8 mouse cellular contexts compared by ENCODE assay signal in genomic region chr4:70533056-70533805, GRCm38 (mm10). TPM values are rescaled to one million over a fixed set of nuclear protein-coding genes. Genes with fewer than 3 reads are reported as not detected.
DNase-seq lines count a peak whose midpoint lies in the region; ATAC-seq and TF ChIP-seq lines count a peak whose summit lies in the region.

No protein-coding gene starts in this region.

- no peak for ATAC-seq in lung, embryonic 16.5 days (ENCODE audit: low read depth)
- ATAC-seq in neural tube, embryonic 15.5 days (ENCODE audit: low FRiP score) = no peak

- peak overlapping the region; percentile 66 for H3K4me3 ChIP-seq in cerebellum, adult 2 months (replicated peaks; ENCODE audit: insufficient read depth, low read depth, low read length)
- peak overlapping the region; percentile 91 for H3K4me3 ChIP-seq in lung, embryonic 16.5 days (ENCODE audit: low read length)
- peak overlapping the region; percentile 80 for H3K4me3 ChIP-seq in limb, embryonic 10.5 days
- peak overlapping the region; percentile 92 for H3K4me3 ChIP-seq in neural tube, embryonic 15.5 days (replicated peaks)

- no peaks in the 10 kb centered on the region for H3K9me3 ChIP-seq in lung, embryonic 16.5 days (ENCODE audit: control insufficient read depth, low read length)
- no peaks in the 10 kb centered on the region for H3K9me3 ChIP-seq in limb, embryonic 10.5 days (replicated peaks)
- no peaks in the 10 kb centered on the region for H3K9me3 ChIP-seq in neural tube, embryonic 15.5 days (replicated peaks)

- H3K4me1 ChIP-seq in cerebellum, adult 2 months (ENCODE audit: control insufficient read depth, insufficient read depth, low read length) = peaks cover 4% of the 10 kb centered on the region
- peaks cover 16% of the 10 kb centered on the region for H3K4me1 ChIP-seq in lung, embryonic 16.5 days (replicated peaks; ENCODE audit: control insufficient read depth, insufficient read depth, low read length)
- peaks cover 33% of the 10 kb centered on the region for H3K4me1 ChIP-seq in limb, embryonic 10.5 days
- H3K4me1 ChIP-seq in neural tube, embryonic 15.5 days = peaks cover 52% of the 10 kb centered on the region

- 10% methylated on average over 3 of the region's 3 CpGs for WGBS in cerebellum, adult 2 months
- 41% methylated on average over 3 of the region's 3 CpGs for WGBS in lung, embryonic 16.5 days
- 73% methylated on average over 3 of the region's 3 CpGs for WGBS in limb, embryonic 10.5 days
- WGBS in neural tube, embryonic 15.5 days = 22% methylated on average over 3 of the region's 3 CpGs

- DNase-seq in cerebellum, adult 2 months = peak in 1 of 2 experiments; percentile 27
- no peak for DNase-seq in cerebellum, adult 8-10 months
- DNase-seq in lung, postnatal 10 days = no peak
- DNase-seq in limb, embryonic 10.5 days (ENCODE audit: low spot score) = no peak
- DNase-seq in gastrocnemius, postnatal 10 days = no peak
- DNase-seq in thymus, postnatal 25 days = no peak

- 0 out of 2 replicates have a peak, but pooled peaks cover 2% of the 10 kb centered on the region for H3K36me3 ChIP-seq in lung, embryonic 16.5 days (ENCODE audit: control insufficient read depth, insufficient read depth, low read length)
- no peaks in the 10 kb centered on the region for H3K36me3 ChIP-seq in limb, embryonic 10.5 days
- H3K36me3 ChIP-seq in neural tube, embryonic 15.5 days = no peaks in the 10 kb centered on the region

- H3K9ac ChIP-seq in lung, embryonic 16.5 days (ENCODE audit: low read length) = peak overlapping the region; percentile 86
- peak overlapping the region; percentile 98 for H3K9ac ChIP-seq in neural tube, embryonic 15.5 days (replicated peaks)

- TF ChIP-seq CTCF in cerebellum, adult 2 months (IDR thresholded peaks at IDR 0.05; ENCODE audit: borderline replicate concordance, insufficient read depth, low read depth, low read length) = no peak

- no peak for TF ChIP-seq POLR2A in cerebellum, adult 2 months (IDR thresholded peaks at IDR 0.05; ENCODE audit: borderline replicate concordance, insufficient read depth, low read length)

- H3K4me2 ChIP-seq in lung, embryonic 16.5 days (ENCODE audit: low read depth, low read length) = peak overlapping the region; percentile 89
- H3K4me2 ChIP-seq in neural tube, embryonic 15.5 days = peak overlapping the region; percentile 61

- H3K27me3 ChIP-seq in cerebellum, adult 2 months (ENCODE audit: control insufficient read depth, insufficient read depth, low read length) = no peaks in the 10 kb centered on the region
- no peaks in the 10 kb centered on the region for H3K27me3 ChIP-seq in lung, embryonic 16.5 days (ENCODE audit: control insufficient read depth, insufficient read depth, low read depth, low read length)
- no peaks in the 10 kb centered on the region for H3K27me3 ChIP-seq in limb, embryonic 10.5 days (ENCODE audit: low read depth, poor library complexity, severe bottlenecking)
- no peaks in the 10 kb centered on the region for H3K27me3 ChIP-seq in neural tube, embryonic 15.5 days (replicated peaks)

- no peak overlapping the region for H3K27ac ChIP-seq in cerebellum, adult 2 months (ENCODE audit: insufficient read depth, low read length)
- H3K27ac ChIP-seq in lung, embryonic 16.5 days (ENCODE audit: low read length) = 0 out of 2 replicates have a peak overlapping the region, but pooled peaks have one; percentile 36
- peak overlapping the region; percentile 99; the same call in 1 of the 2 replicates for H3K27ac ChIP-seq in limb, embryonic 10.5 days
- H3K27ac ChIP-seq in neural tube, embryonic 15.5 days (replicated peaks) = no peak overlapping the region

RNA-seq across cellular contexts. Expression of gene Megf9, which starts 1.6 kb away (rescaled TPM):
- 31.9 and 33.5 TPM in 2 replicates for polyA plus RNA-seq in cerebellum, adult 2 months (2012; rRNA removed)
- polyA plus RNA-seq in lung, embryonic 16.5 days (2015; fragmentation: Nextera tagmentation; extraction: Ambion mirVana) = 6.5 and 7.1 TPM in 2 replicates
- 6.3 and 10.3 TPM in 2 replicates for polyA plus RNA-seq in limb, embryonic 10.5 days (2016; fragmentation: Nextera tagmentation; extraction: Ambion mirVana)
- polyA plus RNA-seq in neural tube, embryonic 15.5 days (2015; fragmentation: Nextera tagmentation; extraction: Ambion mirVana) = 24.1 and 27.0 TPM in 2 replicates
- 10 to 100 TPM; 10.7 to 12.8 TPM for total RNA-seq in gastrocnemius, postnatal 10 days (2021)

Comparison
In these comparisons a context has a peak if more than half of its experiments do, and no peak if none do; other contexts are left out.
1. H3K27ac ChIP-seq: peak in lung, embryonic 16.5 days (single experiment) and limb, embryonic 10.5 days (single experiment); none in cerebellum, adult 2 months (single experiment) and neural tube, embryonic 15.5 days (single experiment).
2. Peak in every context shown above with its lines, with median percentiles within 50 percentile points of each other: H3K4me3 ChIP-seq.